Mouse (Mus musculus) gastrocnemius, postnatal 14 days (tissue): ENCODE results near the gene Nphs1. TPM values are rescaled to one million over a fixed set of nuclear protein-coding genes. Genes with fewer than 3 reads are reported as not detected.

Experiments
- DNase-seq: peaks from one replicate; pipeline ENCODE4 v3.0.0; 2021; ENCODE audit warnings: mixed read lengths
- intact Hi-C: fragments of 180-260 bp; cut with DNase I; formaldehyde crosslinking; loops from one replicate; pipeline ENCODE4 v1.15.1; 2025; ENCODE audit warnings: low total_unique reads
- long read RNA-seq, 2 experiments: library from polyadenylated mRNA; stranded (forward); transcript quantifications; one replicate each; pipeline ENCODE4 v2.0.0; 2021
- total RNA-seq, 2 experiments: library from RNA; stranded (reverse); gene quantifications; 2 replicates each; pipeline ENCODE4 v1.2.3; 2021

Nphs1 gene
- not detected for total RNA-seq
- long read RNA-seq, experiment 1, result 0 reads
- long read RNA-seq, experiment 2, result 0 reads

DNA sequence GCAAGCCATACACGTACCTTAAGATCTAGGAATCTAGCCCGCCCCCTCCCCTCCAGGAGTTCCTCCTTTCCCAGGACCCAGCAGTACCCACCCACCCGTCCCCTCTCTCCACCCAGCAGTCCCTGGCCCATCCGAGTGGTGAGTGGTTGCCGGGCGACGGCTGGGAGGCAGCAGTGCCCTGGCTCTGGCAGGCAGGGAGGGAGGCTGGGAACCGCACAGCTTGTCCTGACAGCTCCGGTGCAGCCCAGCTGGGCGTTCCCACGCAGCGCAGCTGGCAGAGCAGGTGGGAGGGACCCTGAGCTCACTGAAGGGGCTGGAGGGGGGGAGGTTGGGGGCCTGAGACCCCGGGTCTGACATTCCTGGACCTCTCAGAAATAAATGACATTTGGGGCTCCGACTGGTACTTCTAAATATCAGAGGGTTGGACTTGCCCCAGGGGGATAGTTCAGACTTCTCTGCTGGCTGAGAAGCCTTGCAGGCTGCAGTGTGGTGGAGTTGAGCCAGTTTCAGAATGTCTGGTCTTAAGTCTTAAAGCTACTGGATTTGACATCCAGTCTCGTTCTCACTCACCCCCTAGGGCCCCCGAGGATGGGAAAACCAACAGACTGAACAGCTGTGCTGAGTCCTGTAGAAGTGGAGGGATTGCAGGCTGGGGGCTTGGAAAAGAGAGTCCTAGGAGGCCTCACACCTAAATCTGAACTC is at the start of gene Nphs1, which contains the start of gene Kirrel2:
Gene Nphs1, plus strand, starts transcription at position 687 of the 702 bp plus-strand sequence.
Gene Kirrel2, minus strand, starts transcription at position 62 of the 702 bp plus-strand sequence.
- no peak for DNase-seq

DNA sequence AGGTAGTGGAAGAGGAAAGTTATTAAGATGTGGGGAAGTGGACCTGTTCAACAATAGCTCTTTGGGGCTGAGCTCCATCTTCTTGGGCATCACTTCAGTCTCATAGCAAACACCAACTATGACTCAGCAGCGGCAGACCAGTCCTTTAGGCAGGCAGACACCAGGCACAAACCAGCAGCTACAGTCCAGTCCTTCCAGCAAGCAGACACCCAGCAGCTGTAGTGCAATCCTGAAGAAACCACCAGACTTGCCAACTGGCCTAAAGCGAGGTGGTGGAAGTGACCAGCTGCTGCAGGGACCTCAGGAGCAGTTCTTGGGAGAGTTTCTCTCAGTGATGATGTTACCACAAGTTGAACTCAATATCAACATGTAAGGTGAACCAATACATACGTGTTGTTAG is 49.5 kb upstream of the Nphs1 start:
- DNase-seq, result no peak
- intact Hi-C loops, result no loop called here

More for the DNA sequence above, at the start of gene Nphs1, which contains the start of gene Kirrel2:
- intact Hi-C loops, result no loop called here

DNA sequence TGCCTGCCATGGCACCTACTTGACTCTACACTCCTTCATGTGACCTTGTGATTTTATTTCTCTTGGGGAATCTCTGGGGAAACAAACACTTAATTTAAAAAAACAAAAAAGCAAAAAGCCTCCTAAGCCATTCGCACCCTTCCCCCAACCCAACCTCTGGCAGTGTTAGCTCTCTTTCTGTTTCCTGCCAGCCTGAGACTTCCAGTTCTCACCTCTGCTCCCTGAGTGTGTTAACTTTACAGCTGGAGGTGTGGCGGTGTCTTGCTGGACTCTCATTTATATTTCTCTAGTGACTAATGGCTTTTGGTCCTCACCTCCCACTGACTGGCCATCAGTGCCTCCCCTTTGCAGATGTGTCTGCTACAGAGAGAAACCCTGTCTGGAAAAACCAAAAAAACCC is 48.3 kb upstream of the Nphs1 start:
- DNase-seq, result no peak
- intact Hi-C loops, result no loop called here

DNA sequence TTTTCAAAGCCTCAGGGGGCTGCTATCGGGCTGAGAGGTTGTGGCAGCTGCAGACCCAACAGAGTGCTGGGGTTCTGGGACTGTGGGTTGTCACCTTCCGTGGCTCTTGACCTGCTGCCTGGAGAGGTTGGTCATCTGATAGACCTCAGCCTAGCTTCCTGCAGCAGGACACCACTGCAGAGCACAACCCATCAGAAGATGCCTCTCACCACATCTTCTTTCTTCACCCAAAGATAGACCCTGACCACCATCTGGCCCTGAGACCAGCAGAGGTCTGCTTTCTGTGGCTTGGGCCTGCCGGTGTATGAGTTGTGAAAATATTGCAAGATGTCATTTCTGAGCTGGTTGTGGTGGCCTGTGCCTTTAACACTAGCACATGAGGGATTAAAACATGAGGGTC is 47.1 kb upstream of the Nphs1 start:
- intact Hi-C loops, result no loop called here
- no peak for DNase-seq

DNA sequence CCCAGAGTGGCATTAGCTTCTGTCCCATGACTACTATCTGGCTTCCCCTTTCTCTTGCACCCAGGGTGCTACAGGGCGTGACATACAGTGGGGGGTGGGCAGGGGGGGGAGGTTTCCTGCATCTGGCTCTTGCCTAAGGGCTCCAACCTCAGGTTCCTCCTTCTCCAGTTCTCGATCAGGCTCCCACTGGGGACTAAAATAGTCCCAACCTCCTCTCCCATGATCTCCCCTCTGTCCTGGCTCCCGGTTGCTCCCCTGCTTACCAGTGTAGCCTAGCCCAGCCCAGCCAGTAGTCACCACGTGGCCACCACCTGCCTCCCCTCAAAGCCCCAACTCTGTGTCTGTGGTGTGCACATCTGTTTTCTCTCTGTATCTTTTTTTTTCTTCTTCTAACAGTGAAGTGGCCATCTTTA is 45.4 kb upstream of the Nphs1 start:
- intact Hi-C loops, result no loop called here
- no peak for DNase-seq

DNA sequence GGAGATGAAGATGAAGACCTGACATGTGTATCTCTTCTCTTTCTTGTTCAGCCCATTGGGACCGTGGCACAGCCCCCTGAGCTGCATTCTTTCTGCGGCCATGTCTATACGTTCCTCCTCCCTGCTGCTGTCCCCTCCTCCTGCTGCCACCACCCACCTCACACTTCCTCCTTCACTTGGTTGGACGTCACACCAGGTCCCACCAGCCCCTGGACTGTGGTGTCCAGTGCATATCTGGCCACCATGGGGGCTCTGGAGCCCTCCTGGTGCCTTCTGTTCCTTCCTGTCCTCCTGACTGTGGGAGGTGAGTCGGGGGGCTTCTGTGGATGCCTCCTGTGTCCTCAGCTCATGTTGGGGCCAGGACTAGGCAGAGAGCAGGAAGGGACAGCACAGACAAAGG is 44.5 kb upstream of the Nphs1 start, which contains the start of gene Tyrobp:
Gene Tyrobp, plus strand, starts transcription at position 165 of the 400 bp plus-strand sequence.
- DNase-seq, result no peak
- intact Hi-C loops, result no loop called here

DNA sequence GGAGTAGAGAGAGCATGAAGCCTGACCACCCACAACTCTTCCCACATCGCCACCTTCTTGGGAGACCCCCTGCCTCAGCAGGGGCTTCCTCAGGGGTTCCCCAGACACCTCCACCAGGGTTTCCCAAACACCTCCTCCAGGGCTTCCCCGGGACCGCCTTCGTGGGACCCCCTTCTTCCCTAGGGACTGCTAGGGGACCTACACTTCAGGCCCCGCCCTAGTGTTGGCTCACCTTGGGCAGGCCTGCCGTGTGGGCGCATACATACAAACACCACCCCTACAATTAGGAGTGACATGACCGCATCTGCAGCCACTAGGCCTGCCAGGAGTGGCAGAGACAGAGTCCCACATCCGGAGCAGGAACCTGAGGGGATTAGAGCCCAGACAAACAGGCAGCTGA is 40.3 kb upstream of the Nphs1 start:
- no peak for DNase-seq
- intact Hi-C loops, result no loop called here

DNA sequence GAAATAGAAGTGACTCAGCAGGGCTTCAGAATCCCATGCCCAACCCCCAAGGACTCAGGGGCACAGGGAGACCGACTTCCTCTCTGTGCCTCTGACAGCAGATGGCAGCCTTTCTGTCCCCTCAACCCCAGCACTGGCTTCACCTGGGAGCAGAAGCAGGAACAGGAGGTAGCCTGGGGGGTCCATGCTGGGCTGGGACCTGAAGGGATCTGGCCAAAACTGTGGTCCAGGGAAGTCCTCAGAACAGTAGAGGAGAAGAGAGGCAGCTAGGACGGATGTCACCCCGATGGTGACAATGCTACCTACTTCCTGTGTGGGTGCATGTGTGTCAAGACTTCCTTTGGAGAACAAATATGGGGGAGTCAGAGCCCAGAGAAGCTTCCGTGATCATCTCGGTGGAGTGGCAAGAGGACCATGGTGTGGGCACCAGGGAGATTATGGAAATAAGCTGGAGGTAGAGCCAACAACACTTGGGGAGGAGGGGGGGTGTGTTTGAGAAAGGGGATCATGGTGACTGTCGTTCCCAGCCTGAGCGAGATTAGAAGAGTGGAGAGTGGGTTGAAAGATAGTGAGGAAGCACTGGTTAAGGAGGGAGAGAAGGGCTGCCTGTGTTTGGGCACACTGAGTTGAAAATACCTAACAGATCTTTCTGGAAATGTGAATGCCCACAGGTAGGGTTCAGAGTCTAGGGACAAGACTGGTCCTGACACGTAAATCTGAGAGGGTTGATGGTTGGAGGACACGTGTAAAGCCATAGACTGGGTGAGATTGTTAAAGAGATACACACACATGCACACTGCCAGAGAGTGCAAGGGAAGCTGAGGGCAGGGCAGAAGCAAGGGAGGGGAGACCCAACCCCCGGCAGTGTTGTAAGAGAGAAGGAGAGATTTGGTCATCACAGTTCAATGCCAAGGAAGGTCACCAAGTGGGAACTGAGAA is 38.3 kb upstream of the Nphs1 start, which contains the start of gene Hcst:
Gene Hcst, minus strand, starts transcription at position 294 of the 939 bp plus-strand sequence.
- intact Hi-C loops, result no loop called here
- no peak for DNase-seq

DNA sequence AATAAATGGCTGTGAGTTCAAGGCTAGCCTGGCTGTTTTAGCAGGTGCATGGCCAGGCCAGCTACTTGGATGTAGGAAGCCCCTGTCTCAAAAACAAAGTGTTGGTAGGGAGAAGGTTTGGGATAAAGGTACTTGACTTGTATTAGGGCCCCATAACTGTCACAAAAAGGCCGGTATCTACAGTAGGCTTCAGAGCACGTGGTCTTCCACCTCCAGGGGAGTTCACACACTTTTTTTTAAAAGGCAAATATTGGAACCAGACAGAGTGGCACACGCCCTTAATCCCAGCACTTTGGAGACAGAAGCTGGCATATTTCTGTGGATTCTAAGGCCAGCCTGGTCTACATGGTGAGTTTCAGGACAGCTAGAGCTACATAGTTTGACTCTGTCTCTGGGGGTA is 37.4 kb upstream of the Nphs1 start:
- intact Hi-C loops, result no loop called here
- no peak for DNase-seq

DNA sequence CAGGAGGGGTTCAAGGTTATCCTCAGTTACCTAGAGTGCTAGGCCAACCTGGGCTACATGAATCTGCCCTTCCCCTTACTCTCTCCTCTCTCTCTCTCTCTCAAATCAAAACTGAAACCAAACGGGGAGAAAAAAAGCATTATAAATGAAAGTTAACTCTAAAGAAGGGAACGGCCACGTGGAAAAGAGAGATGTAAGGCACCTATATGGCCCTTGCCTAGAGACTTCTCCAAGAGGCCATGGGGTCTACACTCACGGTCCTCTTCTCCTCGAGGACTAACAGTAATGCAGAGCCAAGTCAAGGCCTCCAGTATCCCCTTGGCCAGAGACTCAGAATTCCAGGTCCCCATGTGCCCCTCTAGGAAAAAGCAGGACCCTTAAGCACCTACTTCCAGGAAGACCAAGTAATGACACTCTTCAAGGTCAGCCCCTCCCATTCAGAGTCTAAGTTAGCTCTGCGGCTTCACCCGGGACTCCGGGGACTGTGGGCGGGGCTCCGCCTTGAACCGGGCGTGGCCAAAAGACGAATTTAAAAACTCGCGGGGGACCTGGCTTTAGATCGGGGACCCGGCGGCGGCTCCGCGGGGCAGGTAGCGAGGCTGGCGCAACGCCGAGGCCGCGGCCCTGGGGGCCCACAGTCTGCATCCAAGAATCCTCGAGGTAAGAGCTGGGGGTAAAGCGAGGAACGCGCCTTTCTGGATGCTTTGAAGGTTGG is 36.8 kb upstream of the Nphs1 start, which contains the start of gene Nfkbid:
Gene Nfkbid, plus strand, starts transcription at position 558 of the 715 bp plus-strand sequence.
- DNase-seq, result peak; percentile 38
- intact Hi-C loops, result no loop called here

DNA sequence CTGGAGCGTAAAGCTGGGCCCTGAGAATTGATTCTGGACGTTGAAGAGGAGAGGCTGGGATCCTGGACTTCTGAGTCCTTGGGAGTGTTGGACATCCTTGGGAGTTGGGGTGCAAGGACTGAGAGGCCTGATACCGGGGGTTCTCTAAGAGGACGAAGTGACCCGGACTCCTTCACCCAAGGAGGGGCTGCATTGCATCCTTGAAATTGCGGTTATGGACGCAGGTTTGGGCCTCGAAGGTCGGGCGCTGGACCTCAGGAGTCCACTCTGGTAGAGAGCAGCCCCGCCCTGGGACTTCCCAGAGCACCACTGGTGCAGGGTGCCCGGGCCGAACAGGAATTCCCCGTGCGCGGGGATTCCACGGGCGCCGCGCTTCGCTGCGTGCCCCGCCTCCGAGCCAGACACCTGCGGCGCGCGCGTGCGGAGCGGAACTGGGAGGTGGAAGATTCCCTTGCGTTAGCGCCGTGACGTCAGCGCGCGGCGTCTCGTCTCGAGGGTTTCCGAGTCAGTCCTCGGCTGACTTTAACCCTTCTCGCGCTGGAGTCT is 36.2 kb upstream of the Nphs1 start:
- peak; percentile 76 for DNase-seq
- intact Hi-C loops, result no loop called here

DNA sequence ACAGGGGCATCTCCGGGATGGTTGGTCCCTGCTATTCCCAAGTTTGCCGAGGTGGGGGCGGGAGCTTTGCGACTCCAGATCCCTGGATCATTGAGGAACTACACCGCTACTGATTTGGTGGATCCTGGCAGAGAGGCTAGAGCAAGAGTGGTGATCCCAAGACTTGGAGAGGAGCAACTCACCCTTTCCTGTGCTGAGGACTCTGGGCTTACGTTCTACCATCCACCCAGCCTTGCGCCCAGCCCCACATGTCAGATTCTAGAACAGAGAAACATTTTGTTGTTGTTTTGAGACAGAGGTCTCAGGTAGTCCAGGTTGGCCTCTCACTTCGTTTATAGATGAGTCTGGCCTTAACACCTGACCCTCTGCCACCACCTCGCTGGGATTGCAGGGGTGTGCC is 35.6 kb upstream of the Nphs1 start:
- DNase-seq, result no peak
- intact Hi-C loops, result no loop called here

DNA sequence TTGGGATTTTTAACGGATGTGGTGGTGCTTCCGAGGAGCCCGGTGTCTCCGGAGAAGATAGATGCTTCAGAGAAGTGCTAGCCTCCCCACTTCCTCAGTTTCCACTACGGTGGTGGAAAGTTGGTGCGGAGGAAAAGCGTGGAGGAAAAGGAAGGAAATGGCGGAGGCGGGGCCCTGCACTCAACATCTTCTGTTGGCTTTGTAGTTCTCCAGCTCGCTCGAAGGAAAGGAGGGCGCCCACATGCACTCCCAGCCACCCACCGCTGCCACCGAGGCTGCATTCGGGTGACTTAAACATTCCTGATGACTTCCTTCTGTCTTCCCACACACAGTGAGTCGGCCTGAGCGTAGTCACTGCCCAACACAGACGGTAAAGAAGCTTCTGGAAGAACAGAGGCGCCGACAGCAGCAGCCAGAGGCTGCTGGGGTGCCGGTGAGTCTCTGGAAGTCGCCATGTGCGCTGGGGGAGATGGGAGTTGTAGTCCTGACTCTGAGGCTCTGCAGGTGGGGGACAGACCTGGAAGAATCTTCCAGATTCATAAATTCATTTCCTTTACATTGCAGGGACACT is 35.0 kb upstream of the Nphs1 start:
- DNase-seq, result no peak

DNA sequence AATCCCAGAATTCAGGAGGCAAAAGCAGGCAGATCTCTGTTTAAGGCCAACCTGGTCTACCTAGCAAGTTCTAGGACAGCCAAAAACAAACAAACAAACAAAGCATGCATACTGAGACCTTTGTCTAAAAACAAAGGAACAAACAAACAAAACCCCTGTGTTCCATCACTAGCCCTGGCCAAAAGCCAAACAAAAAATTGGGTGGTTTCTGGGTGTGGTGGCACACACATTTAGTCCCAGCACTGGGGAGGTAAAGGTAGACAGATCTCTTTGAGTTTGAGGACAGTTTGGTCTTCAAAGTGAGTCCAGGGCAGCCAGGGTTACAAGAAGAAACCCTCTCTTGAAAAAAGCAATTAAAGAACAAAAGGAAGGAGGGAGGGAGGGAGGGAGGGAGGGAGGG is 28.8 kb upstream of the Nphs1 start:
- intact Hi-C loops, result no loop called here
- no peak for DNase-seq

More for the DNA sequence above, 35.0 kb upstream of the Nphs1 start:
- intact Hi-C loops, result no loop called here

DNA sequence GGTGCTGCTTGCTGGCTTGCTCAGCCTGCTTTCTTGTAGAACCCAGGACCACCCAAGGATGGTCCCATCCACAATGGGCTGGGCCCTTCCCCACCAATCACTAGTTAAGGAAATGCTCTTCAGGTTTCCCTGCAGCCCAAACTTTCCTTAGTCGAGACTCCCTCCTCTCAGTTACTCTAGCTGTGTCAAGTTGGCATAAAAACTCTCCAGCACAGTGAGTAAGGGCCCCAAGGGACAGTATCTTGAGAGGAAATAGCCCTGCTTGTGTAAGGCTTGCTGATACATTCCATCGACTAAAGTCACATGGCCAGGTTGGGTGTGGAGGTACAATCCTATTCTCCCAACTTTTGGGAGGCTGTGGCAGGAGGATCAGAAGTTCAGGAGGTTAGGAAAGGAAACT is 27.9 kb upstream of the Nphs1 start:
- intact Hi-C loops, result loop anchor here (5.0 kb wide), 1 partner anchor 58 kb away; no protein-coding TSS in a partner anchor
- no peak for DNase-seq

DNA sequence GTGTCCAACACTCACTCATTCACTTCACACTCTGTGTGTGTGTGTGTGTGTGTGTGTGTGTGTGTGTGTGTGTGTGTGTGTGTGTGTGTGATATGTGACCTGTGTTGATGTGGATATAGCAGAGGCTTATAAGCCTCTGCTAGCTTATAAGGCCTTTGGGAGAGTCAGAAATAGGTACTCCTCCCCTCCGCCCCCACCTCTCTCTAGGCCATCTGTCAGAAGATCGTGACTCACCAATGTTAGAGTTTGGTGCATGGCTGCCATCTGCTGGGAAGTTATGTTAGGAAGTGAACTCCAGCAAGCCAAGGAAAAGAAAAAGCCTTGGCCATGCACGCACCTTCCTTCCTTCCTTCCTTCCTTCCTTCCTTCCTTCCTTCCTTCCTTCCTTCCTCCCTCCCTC is 26.3 kb upstream of the Nphs1 start:
- peak; percentile 63 for DNase-seq
- intact Hi-C loops, result loop anchor here (5.0 kb wide), 1 partner anchor 59 kb away; no protein-coding TSS in a partner anchor

DNA sequence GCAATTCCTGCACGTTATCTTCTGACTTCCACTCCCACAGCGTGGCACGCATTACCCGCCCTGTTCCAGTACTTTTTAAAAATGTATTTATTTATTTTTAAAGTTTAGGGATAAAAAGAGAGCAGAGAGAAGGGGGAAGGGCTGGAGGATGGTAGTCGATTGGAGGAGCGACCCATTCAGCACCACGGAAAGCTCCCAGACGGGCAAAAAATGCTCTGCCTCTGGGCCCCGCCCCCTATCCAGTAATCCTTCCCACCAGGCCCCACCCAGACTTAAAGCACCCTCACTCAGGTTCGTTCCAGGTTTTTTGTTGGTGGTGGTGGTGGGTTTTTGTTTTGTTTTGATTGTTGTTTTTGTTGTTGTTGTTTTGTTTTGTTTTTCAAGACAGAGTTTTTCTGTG is 23.9 kb upstream of the Nphs1 start:
- intact Hi-C loops, result loop anchor here (5.0 kb wide), 1 partner anchor 62 kb away; no protein-coding TSS in a partner anchor
- DNase-seq, result peak; percentile 53

DNA sequence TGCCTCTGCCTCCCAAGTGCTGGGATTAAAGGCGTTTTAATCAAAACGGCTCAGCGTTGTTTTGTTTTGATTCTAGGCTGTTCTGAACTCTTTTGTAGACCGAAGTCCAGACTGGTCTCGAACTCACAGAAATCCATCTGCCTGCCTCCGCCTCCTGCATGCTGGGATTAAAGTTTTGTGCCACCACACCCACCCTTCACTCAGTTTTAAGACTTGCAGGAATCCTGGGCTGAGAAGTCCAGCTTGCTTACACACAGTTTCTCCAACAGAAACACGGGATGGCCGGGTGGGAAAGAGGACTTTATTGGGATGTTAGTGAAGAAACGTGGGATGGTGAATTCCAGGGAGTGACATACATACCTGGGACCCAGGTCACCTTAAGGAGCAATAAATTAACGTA is 23.4 kb upstream of the Nphs1 start:
- intact Hi-C loops, result loop anchor here (5.0 kb wide), 1 partner anchor 62 kb away; no protein-coding TSS in a partner anchor
- DNase-seq, result no peak

DNA sequence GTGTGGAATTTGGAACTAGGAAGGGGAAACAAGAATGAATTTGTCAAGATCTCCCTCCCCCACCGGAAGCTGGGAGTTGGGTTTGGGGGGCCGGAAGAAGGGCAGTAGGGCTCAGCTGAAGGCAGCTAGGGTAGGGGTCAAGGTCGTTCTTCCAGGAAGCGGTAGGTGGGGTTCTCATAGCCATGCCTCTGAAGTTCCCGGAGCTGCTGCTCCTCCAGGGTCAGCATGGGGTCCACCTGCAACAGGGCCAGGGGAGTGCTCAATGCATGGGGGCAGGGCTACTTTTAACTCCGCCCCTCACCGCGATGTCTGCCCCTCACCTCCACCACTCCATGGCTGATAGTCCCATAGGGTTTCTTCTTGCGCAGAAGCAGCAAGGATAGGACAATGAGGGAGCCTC is 23.0 kb upstream of the Nphs1 start:
- no peak for DNase-seq
- intact Hi-C loops, result no loop called here
